Mouse (Mus musculus) urinary bladder, postnatal 10 days (tissue): ENCODE results near the gene Reps1.
A peak's percentile ranks its signal among the peaks of the same experiment; 100 is the strongest.

Experiments
- DNase-seq: peaks from one replicate; pipeline ENCODE4 v3.0.0; 2022; ENCODE audit warnings: low spot score

Gene Reps1

GRCm38 (mm10) chr10:18055696-18056390, at the start of gene Reps1:
Reps1 (plus strand) TSS chr10:18055861.
- no peak for DNase-seq

GRCm38 (mm10) chr10:18006756-18007155, 48.9 kb upstream of the Reps1 start:
- no peak for DNase-seq

GRCm38 (mm10) chr10:18007243-18007642, 48.4 kb upstream of the Reps1 start:
- no peak for DNase-seq

- DNase-seq = no peak
Measured at GRCm38 (mm10) chr10:18008118-18008517, 47.5 kb upstream of the Reps1 start.

GRCm38 (mm10) chr10:18009744-18010143, 45.9 kb upstream of the Reps1 start:
- DNase-seq = no peak

GRCm38 (mm10) chr10:18011761-18012160, 43.9 kb upstream of the Reps1 start:
- DNase-seq = no peak

- DNase-seq = no peak
Measured at GRCm38 (mm10) chr10:18020443-18020842, 35.2 kb upstream of the Reps1 start.

GRCm38 (mm10) chr10:18020846-18021245, 34.8 kb upstream of the Reps1 start:
- no peak for DNase-seq

GRCm38 (mm10) chr10:18021576-18022311, 33.9 kb upstream of the Reps1 start:
- DNase-seq = no peak

GRCm38 (mm10) chr10:18022312-18022711, 33.3 kb upstream of the Reps1 start:
- DNase-seq = peak; percentile 28

GRCm38 (mm10) chr10:18022741-18023347, 32.8 kb upstream of the Reps1 start, which contains the start of gene Abracl:
Abracl (minus strand) TSS chr10:18023288.
- DNase-seq = peak; percentile 22

GRCm38 (mm10) chr10:18034408-18034807, 21.3 kb upstream of the Reps1 start:
- no peak for DNase-seq

GRCm38 (mm10) chr10:18036849-18037248, 18.8 kb upstream of the Reps1 start:
- DNase-seq = no peak

- DNase-seq = no peak
Measured at GRCm38 (mm10) chr10:18046380-18046779, 9.3 kb upstream of the Reps1 start.

- DNase-seq = no peak
Measured at GRCm38 (mm10) chr10:18047380-18048146, 8.1 kb upstream of the Reps1 start.

GRCm38 (mm10) chr10:18055009-18055695, 509 bp upstream of the Reps1 start:
- peak; percentile 30 for DNase-seq

GRCm38 (mm10) chr10:18056391-18056745, 707 bp downstream of the Reps1 start:
- DNase-seq = no peak

GRCm38 (mm10) chr10:18058681-18059338, 3.1 kb downstream of the Reps1 start:
- no peak for DNase-seq

- DNase-seq = no peak
Measured at GRCm38 (mm10) chr10:18059807-18060206, 4.1 kb downstream of the Reps1 start.

GRCm38 (mm10) chr10:18060778-18061177, 5.1 kb downstream of the Reps1 start:
- no peak for DNase-seq

GRCm38 (mm10) chr10:18061533-18061932, 5.9 kb downstream of the Reps1 start:
- no peak for DNase-seq
